Mouse (Mus musculus): ENCODE measurements around the gene Frmd4b. TPM values are rescaled to one million over a fixed set of nuclear protein-coding genes. Genes with fewer than 3 reads are reported as not detected.

Gene Frmd4b
- total and polyA plus RNA-seq, 3 experiments, result 0.44 to 2.9 TPM; not detected in 1

DNA sequence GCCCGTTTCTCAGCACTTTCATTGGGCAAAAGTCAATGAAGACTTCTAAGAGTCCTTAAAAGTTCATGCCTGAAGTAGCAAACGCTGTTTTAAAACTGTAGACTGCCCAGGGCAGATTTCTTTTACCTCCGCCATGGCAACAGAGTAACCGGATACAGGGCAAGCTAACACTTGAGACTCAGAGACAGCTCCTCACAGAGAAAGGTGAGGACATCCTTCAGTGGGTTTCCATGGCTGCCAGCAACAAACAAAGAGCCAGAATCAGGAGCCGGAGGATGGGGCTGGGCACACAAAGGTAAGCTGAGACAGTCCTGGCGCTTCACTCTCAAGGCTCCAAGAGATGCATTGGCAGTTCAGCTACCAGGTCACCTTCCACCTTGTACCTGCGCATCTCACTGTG lies 260.7 kb downstream of the Frmd4b start:
- no peak overlapping the region for H3K4me3 ChIP-seq (ENCODE audit: low read depth, low read length)
- ATAC-seq (ENCODE audit: extremely low read depth, insufficient number of reproducible peaks, low FRiP score, poor library complexity, severe bottlenecking) (no peak), DNase-seq (ENCODE audit: low spot score) (no peak)
- TF ChIP-seq POLR2AphosphoS5 (IDR thresholded peaks at IDR 0.05; ENCODE audit: insufficient replicate concordance, low read depth, low read length) (no peak), GATA1 (IDR thresholded peaks at IDR 0.05; ENCODE audit: borderline replicate concordance, low read length) (no peak), GATA2 (IDR thresholded peaks at IDR 0.05; ENCODE audit: borderline replicate concordance, low read depth, low read length) (no peak), TAL1 (conservative IDR thresholded peaks at IDR 0.05; ENCODE audit: low read depth, low read length) (no peak), CTCF (IDR thresholded peaks at IDR 0.05; ENCODE audit: low read depth, low read length) (no peak)
- no peaks in the 10 kb centered on the region for H3K4me1 ChIP-seq (ENCODE audit: insufficient read depth, low read depth, low read length)
- no peaks in the 10 kb centered on the region for H3K27me3 ChIP-seq (ENCODE audit: insufficient read depth, low read length)
- peaks cover 34% of the 10 kb centered on the region for H3K9me3 ChIP-seq (replicated peaks)
- no peaks in the 10 kb centered on the region for H3K36me3 ChIP-seq (replicated peaks)

DNA sequence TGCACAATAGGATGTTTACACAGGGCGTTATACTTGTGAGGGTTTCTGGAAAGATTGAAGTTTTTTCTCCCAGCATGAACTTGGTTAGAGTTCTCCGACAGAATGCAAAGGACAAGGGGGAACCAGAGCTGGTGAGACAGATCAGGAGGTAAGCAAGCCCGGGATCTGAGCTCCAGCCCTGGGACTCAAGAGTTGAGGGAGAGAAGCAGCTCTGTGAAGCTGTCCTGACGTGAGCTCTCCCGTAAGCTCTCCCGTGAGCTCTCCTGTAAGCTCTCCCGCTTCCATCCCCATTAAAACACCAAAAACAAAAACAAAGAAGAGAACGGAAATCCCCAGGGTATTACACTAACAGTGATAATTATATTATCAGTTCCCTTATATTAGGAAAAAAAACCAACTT lies 262.2 kb downstream of the Frmd4b start:
- no peak for ATAC-seq (ENCODE audit: extremely low read depth, insufficient number of reproducible peaks, low FRiP score, poor library complexity, severe bottlenecking)
- no peaks in the 10 kb centered on the region for H3K4me1 ChIP-seq (ENCODE audit: insufficient read depth, low read depth, low read length)
- TF ChIP-seq TAL1 (conservative IDR thresholded peaks at IDR 0.05; ENCODE audit: low read depth, low read length) (no peak), POLR2AphosphoS5 (IDR thresholded peaks at IDR 0.05; ENCODE audit: insufficient replicate concordance, low read depth, low read length) (no peak), CTCF (IDR thresholded peaks at IDR 0.05; ENCODE audit: low read depth, low read length) (no peak), GATA2 (IDR thresholded peaks at IDR 0.05; ENCODE audit: borderline replicate concordance, low read depth, low read length) (no peak), GATA1 (IDR thresholded peaks at IDR 0.05; ENCODE audit: borderline replicate concordance, low read length) (no peak)

GRCm38 (mm10) chr6:97353933-97354332 lies 263.4 kb downstream of the Frmd4b start:
- Histone ChIP-seq H3K27me3 (ENCODE audit: insufficient read depth, low read length) (no peaks in the 10 kb centered on the region), H3K4me3 (ENCODE audit: low read depth, low read length) (no peak overlapping the region), H3K36me3 (replicated peaks) (no peaks in the 10 kb centered on the region), H3K9me3 (replicated peaks) (peaks cover 40% of the 10 kb centered on the region), H3K4me1 (ENCODE audit: insufficient read depth, low read depth, low read length) (no peaks in the 10 kb centered on the region)
- no peak for DNase-seq (ENCODE audit: low spot score)
- no peak for TF ChIP-seq GATA1 (IDR thresholded peaks at IDR 0.05; ENCODE audit: borderline replicate concordance, low read length)
- TF ChIP-seq POLR2AphosphoS5 (IDR thresholded peaks at IDR 0.05; ENCODE audit: insufficient replicate concordance, low read depth, low read length), result no peak
- no peak for TF ChIP-seq GATA2 (IDR thresholded peaks at IDR 0.05; ENCODE audit: borderline replicate concordance, low read depth, low read length)
- TF ChIP-seq CTCF (IDR thresholded peaks at IDR 0.05; ENCODE audit: low read depth, low read length), result no peak
- TF ChIP-seq TAL1 (conservative IDR thresholded peaks at IDR 0.05; ENCODE audit: low read depth, low read length), result no peak
- ATAC-seq (ENCODE audit: extremely low read depth, insufficient number of reproducible peaks, low FRiP score, poor library complexity, severe bottlenecking), result no peak

More for the DNA sequence above, 262.2 kb downstream of the Frmd4b start:
- no peaks in the 10 kb centered on the region for H3K36me3 ChIP-seq (replicated peaks)
- H3K27me3 ChIP-seq (ENCODE audit: insufficient read depth, low read length), result no peaks in the 10 kb centered on the region
- no peak for DNase-seq (ENCODE audit: low spot score)
- no peak overlapping the region for H3K4me3 ChIP-seq (ENCODE audit: low read depth, low read length)
- peaks cover 39% of the 10 kb centered on the region for H3K9me3 ChIP-seq (replicated peaks)

DNA sequence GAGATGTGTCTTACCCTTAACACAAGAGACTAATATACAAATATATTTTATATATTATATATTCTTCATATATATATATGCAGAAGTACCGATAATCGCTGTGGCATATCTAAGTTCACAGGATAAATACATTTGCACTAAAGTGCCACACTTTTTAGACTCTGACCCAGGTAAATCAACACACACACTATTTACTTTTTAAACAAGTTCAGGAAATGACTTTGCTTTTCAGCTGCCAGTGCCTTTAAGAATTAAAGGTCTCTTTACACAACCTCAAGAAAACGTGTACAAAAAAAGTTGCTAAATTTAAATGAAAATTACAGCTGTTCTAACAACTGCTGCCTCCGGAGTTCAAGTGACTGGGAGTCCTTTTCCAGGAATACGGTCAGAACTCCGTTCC lies 264.0 kb downstream of the Frmd4b start:
- Histone ChIP-seq H3K27me3 (ENCODE audit: insufficient read depth, low read length) (no peaks in the 10 kb centered on the region), H3K36me3 (replicated peaks) (no peaks in the 10 kb centered on the region), H3K4me1 (ENCODE audit: insufficient read depth, low read depth, low read length) (no peaks in the 10 kb centered on the region), H3K9me3 (replicated peaks) (peaks cover 42% of the 10 kb centered on the region), H3K4me3 (ENCODE audit: low read depth, low read length) (no peak overlapping the region)
- DNase-seq (ENCODE audit: low spot score), result no peak
- ATAC-seq (ENCODE audit: extremely low read depth, insufficient number of reproducible peaks, low FRiP score, poor library complexity, severe bottlenecking), result no peak
- TF ChIP-seq TAL1 (conservative IDR thresholded peaks at IDR 0.05; ENCODE audit: low read depth, low read length), result no peak
- no peak for TF ChIP-seq POLR2AphosphoS5 (IDR thresholded peaks at IDR 0.05; ENCODE audit: insufficient replicate concordance, low read depth, low read length)
- no peak for TF ChIP-seq GATA2 (IDR thresholded peaks at IDR 0.05; ENCODE audit: borderline replicate concordance, low read depth, low read length)
- TF ChIP-seq GATA1 (IDR thresholded peaks at IDR 0.05; ENCODE audit: borderline replicate concordance, low read length), result no peak
- no peak for TF ChIP-seq CTCF (IDR thresholded peaks at IDR 0.05; ENCODE audit: low read depth, low read length)

GRCm38 (mm10) chr6:97352505-97353154 lies 264.7 kb downstream of the Frmd4b start:
- H3K27me3 ChIP-seq (ENCODE audit: insufficient read depth, low read length), result no peaks in the 10 kb centered on the region
- TF ChIP-seq TAL1 (conservative IDR thresholded peaks at IDR 0.05; ENCODE audit: low read depth, low read length) (no peak), GATA1 (IDR thresholded peaks at IDR 0.05; ENCODE audit: borderline replicate concordance, low read length) (no peak), POLR2AphosphoS5 (IDR thresholded peaks at IDR 0.05; ENCODE audit: insufficient replicate concordance, low read depth, low read length) (no peak), CTCF (IDR thresholded peaks at IDR 0.05; ENCODE audit: low read depth, low read length) (no peak), GATA2 (IDR thresholded peaks at IDR 0.05; ENCODE audit: borderline replicate concordance, low read depth, low read length) (no peak)
- DNase-seq (ENCODE audit: low spot score) (no peak), ATAC-seq (ENCODE audit: extremely low read depth, insufficient number of reproducible peaks, low FRiP score, poor library complexity, severe bottlenecking) (no peak)
- no peak overlapping the region for H3K4me3 ChIP-seq (ENCODE audit: low read depth, low read length)
- peaks cover 46% of the 10 kb centered on the region for H3K9me3 ChIP-seq (replicated peaks)
- no peaks in the 10 kb centered on the region for H3K36me3 ChIP-seq (replicated peaks)
- H3K4me1 ChIP-seq (ENCODE audit: insufficient read depth, low read depth, low read length), result no peaks in the 10 kb centered on the region

DNA sequence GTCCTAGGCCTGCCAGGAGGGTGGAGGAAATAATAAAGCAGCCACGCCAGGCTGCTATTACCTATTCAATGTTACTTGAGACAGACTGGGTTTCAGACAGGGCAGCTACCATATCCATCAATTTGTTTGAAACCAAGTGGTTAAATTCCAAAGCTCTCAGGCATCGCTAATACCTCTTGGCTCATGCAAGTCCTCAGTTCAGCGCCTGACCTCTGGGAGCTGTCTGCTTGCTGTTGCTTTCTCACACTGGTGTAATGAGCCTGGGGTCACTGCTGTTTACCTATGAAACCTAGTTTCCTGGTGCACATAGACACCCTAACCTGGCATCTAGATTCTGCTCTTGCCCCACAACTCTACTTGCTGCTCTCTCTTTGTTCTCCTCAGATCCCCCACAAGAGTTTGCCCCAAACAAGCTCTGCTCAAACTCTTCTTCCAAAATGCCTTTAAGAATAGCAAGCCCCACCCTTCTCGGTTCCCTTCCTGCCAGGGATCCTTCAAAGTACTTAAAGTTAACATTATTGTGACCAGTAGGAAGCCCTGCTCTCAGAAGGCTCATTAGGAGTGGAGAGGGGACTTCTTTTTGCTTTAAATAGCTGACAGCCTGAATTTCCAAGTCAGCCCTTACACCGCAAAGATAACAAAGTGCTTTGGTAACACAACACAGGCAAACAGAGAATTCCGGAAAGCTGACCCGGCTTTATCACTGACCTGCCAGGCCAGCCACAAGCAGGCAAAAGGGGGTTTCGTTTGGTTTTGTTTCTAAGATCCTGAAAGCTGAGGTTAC lies 267.8 kb downstream of the Frmd4b start:
- peaks cover 43% of the 10 kb centered on the region for H3K9me3 ChIP-seq (replicated peaks)
- ATAC-seq (ENCODE audit: extremely low read depth, insufficient number of reproducible peaks, low FRiP score, poor library complexity, severe bottlenecking) (no peak), DNase-seq (ENCODE audit: low spot score) (no peak)
- no peaks in the 10 kb centered on the region for H3K36me3 ChIP-seq (replicated peaks)
- no peaks in the 10 kb centered on the region for H3K4me1 ChIP-seq (ENCODE audit: insufficient read depth, low read depth, low read length)
- TF ChIP-seq POLR2AphosphoS5 (IDR thresholded peaks at IDR 0.05; ENCODE audit: insufficient replicate concordance, low read depth, low read length), result no peak
- no peak for TF ChIP-seq GATA1 (IDR thresholded peaks at IDR 0.05; ENCODE audit: borderline replicate concordance, low read length)
- no peak for TF ChIP-seq TAL1 (conservative IDR thresholded peaks at IDR 0.05; ENCODE audit: low read depth, low read length)
- no peak for TF ChIP-seq GATA2 (IDR thresholded peaks at IDR 0.05; ENCODE audit: borderline replicate concordance, low read depth, low read length)
- H3K27me3 ChIP-seq (ENCODE audit: insufficient read depth, low read length), result no peaks in the 10 kb centered on the region
- no peak overlapping the region for H3K4me3 ChIP-seq (ENCODE audit: low read depth, low read length)
